Mouse (Mus musculus) brain, adult 10 weeks (tissue): ENCODE results near the gene Rsph3a. TPM values are rescaled to one million over a fixed set of nuclear protein-coding genes. Genes with fewer than 3 reads are reported as not detected.

Experiments
- polyA plus RNA-seq: library from polyadenylated mRNA; stranded (reverse); fragments of 350-450 nt; fragmentation: Illumina TruSeq; extraction: RNeasy Lipid Tissue Mini Kit (QIAGEN cat#74804); gene quantifications from one replicate; pipeline ENCODE4 v1.2.3, GENCODE M21; 2015; ENCODE audit warnings: low read depth, low replicate concordance

Gene Rsph3a
- polyA plus RNA-seq, result 35.3 TPM

DNA sequence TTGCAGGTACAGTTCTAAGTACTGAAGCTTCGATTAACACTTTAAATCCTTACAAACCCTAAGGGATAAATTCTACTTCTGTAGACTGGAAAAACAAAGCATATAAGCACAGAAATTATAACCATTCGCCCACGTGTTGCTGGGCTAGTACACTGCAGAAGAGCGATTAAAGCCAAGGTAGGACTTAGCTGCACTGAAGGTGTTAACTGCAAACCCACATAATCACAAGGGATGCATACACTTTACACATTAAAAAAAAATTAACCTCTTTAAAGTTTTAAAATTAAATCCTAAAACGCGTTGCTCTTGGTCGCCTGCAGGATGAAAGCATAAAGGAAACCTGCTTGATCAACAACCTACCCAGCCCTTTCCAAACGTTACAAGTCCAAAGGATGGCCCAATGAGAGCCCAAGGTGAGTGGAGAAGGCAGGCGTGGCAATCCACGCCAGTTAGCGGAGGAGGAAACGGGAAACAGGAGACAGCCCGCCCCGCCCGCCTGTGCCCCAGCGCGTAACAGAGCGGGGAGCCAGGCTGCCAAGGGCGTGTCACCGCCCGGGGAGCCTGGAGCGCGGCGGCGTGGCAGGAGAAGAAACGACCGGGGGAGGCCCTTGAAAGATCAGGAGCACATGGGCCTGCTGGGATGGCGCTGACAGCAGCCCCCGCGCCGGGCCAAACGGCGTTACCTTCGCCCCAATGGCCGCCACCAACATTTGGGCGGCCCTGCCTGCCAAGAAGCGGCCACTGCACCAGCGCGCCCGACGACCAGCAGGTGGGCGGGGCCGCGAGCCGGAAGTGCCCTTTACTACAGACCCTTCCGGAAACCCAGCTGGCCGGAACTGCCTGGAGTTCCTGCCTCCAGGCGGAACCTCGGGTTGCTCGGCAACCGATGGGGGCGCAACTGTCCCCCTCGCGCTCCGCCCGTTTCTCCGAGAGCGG is at the start of gene Rsph3a:
Rsph3a (plus strand) TSS at position 498 of the 936 bp plus-strand sequence.

GRCm38 (mm10) chr17:7925413-7926160 is 19.8 kb upstream of the Rsph3a start, which contains the start of gene Tagap:
TSS of gene Tagap (plus strand) at chr17:7926000.

Other genes starting within 250 kb of the Rsph3a start
- gene Fndc1, start 118.3 kb upstream of the Rsph3a start, polyA plus RNA-seq, result 1.9 TPM
- gene Tagap, start 19.6 kb upstream of the Rsph3a start, polyA plus RNA-seq, result 0.65 TPM
- gene Gm49673, start 202.2 kb downstream of the Rsph3a start, polyA plus RNA-seq, result 0.31 TPM
- 7.4 TPM for gene Rnaset2a, start 202.5 kb downstream of the Rsph3a start, polyA plus RNA-seq
- 16.2 TPM for gene Fgfr1op, start 219.9 kb downstream of the Rsph3a start, polyA plus RNA-seq